Mouse (Mus musculus) heart, adult 2 months (tissue): ENCODE measurements around the gene Ccnyl1. TPM values are rescaled to one million over a fixed set of nuclear protein-coding genes. Genes with fewer than 3 reads are reported as not detected.

Source experiments
- DNase-seq, 2 experiments: peaks; one replicate each; pipeline ENCODE4 v3.0.0; 2021
- H3K27ac ChIP-seq: fragments of 200-600 bp; 2 replicates; pipeline ENCODE4 v1.8.1; 2022
- H3K27me3 ChIP-seq: fragments of 200-500 bp; 2 replicates; pipeline ENCODE4 v1.6.1; 2012; ENCODE audit warnings: mild to moderate bottlenecking, low read length, inconsistent platforms, mixed read lengths; ENCODE audit not compliant: control insufficient read depth, insufficient read depth
- H3K36me3 ChIP-seq: fragments of 200-500 bp; 2 replicates; pipeline ENCODE4 v1.6.1; 2012; ENCODE audit warnings: low read length, inconsistent platforms; ENCODE audit not compliant: control insufficient read depth, insufficient read depth
- H3K4me1 ChIP-seq: fragments of 200-500 bp; 2 replicates; pipeline ENCODE4 v1.6.1; 2011; ENCODE audit warnings: low read length; ENCODE audit not compliant: control insufficient read depth, insufficient read depth
- H3K4me3 ChIP-seq: fragments of 200-600 bp; 2 replicates; pipeline ENCODE4 v1.8.1; 2022
- H3K79me2 ChIP-seq: fragments of 200-500 bp; replicated peaks from 2 replicates; pipeline ENCODE4 v1.6.1; 2012; ENCODE audit warnings: mild to moderate bottlenecking, inconsistent platforms, low read length, moderate library complexity, mixed read lengths; ENCODE audit not compliant: control insufficient read depth, insufficient read depth
- H3K9ac ChIP-seq: fragments of 200-500 bp; 2 replicates; pipeline ENCODE4 v1.6.1; 2012; ENCODE audit warnings: low read depth, mild to moderate bottlenecking, control low read depth, inconsistent platforms, low read length, mixed read lengths
- CTCF ChIP-seq: fragments of 200-600 bp; IDR thresholded peaks from 2 replicates; pipeline ENCODE4 v1.8.1; 2022; ENCODE audit warnings: antibody characterized with exemption, mild to moderate bottlenecking, moderate library complexity
- EP300 ChIP-seq: fragments of 200-500 bp; IDR thresholded peaks from 2 replicates; pipeline ENCODE4 v1.6.1; 2011; ENCODE audit warnings: low read depth, low read length, control low read depth; ENCODE audit not compliant: insufficient read depth
- POLR2A ChIP-seq: fragments of 200-500 bp; IDR thresholded peaks from 2 replicates; pipeline ENCODE4 v1.6.1; 2011; ENCODE audit warnings: mild to moderate bottlenecking, low read depth, low read length, control low read depth; ENCODE audit not compliant: insufficient read depth
- WGBS: fragments of 180-500 bp; shearing (Covaris S2); methylation state at CpG from one replicate; pipeline ENCODE4 v1.1.7; 2018; 5-methylcytosine and 5-hydroxymethylcytosine counted together
- intact Hi-C: fragments of 180-260 bp; cut with DNase I; formaldehyde crosslinking; loops from one replicate; pipeline ENCODE4 v1.15.1; 2025
- polyA plus RNA-seq: library from polyadenylated mRNA; depleted of rRNA; stranded (reverse); fragments of >200 nt; gene quantifications from 2 replicates; pipeline ENCODE4 v1.2.3, GENCODE M21; 2012
- total RNA-seq, 2 experiments: library from RNA; stranded (reverse); gene quantifications; 2 replicates each; pipeline ENCODE4 v1.2.3; 2021

Gene Ccnyl1
- total and polyA plus RNA-seq, 3 experiments: 12.5 to 18.6 (median 16.0) TPM

DNA sequence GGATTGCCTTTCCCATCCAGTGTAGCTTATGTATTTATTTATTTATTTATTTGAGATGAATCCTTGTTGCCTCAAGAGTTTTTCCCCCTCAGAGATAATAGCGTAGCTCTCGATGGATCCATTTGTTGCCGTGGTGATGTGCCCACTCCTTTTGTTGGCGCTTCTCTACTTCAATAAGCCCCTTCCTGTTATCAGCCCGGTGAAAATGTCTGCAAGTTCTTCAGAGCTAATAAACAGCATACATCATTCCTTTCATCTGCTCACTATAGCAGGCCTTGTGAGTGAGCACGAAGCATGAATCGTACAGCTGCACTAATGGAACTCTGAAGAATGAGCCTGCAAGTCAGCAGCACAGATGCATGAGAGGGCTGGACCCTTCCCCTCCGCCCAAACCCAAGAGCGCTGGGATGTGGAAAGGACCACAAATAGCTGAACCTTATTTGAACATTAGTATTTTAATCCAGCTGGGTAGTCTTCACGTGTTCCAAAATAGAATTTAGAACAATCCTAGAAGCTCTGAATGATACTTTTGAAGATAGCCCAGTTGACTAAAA lies 30.9 kb downstream of the Ccnyl1 start:
- H3K27ac ChIP-seq: no peak overlapping the region
- intact Hi-C loops: no loop called here
- H3K79me2 ChIP-seq: no peaks in the 10 kb centered on the region

DNA sequence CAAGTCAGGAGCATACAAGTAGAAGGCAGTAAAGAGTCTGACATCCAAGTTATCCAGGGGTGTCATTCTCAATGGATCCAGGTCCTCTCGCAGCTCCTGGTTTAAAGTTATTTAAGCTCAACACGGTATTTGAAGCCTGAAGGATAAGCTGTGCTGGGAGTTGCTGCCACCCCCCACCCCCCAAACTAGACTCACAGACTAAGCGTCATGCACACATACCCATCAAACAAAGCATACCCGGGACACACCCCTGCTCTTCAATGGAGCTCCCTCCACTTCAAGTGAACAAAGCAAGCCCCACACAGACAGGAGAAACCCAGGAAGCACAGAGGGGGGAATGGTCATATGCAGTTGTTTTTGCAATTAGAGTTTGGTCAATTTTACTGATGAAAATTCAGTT lies 39.8 kb downstream of the Ccnyl1 start:
- H3K27me3 ChIP-seq: no peaks in the 10 kb centered on the region
- TF ChIP-seq EP300: no peak
- no peak for TF ChIP-seq CTCF
- TF ChIP-seq POLR2A: no peak
- intact Hi-C loops: loop anchor here (10.0 kb wide), 1 partner anchor 455 kb away; the partner anchor contains the start of genes Idh1 and Pikfyve
- DNase-seq: no peak
- no peak overlapping the region for H3K4me3 ChIP-seq
- 81% methylated on average over 4 of the region's 4 CpGs for WGBS
- H3K9ac ChIP-seq: no peak overlapping the region
- H3K4me1 ChIP-seq: no peaks in the 10 kb centered on the region; the same call in 1 of the 2 replicates
- H3K36me3 ChIP-seq: no peaks in the 10 kb centered on the region
- no peak overlapping the region for H3K27ac ChIP-seq
- H3K79me2 ChIP-seq: no peaks in the 10 kb centered on the region

More for the DNA sequence above, 30.9 kb downstream of the Ccnyl1 start:
- DNase-seq: no peak
- H3K4me1 ChIP-seq: no peaks in the 10 kb centered on the region; the same call in 1 of the 2 replicates
- TF ChIP-seq CTCF (no peak), POLR2A (no peak), EP300 (no peak)
- no peak overlapping the region for H3K9ac ChIP-seq
- H3K27me3 ChIP-seq: no peaks in the 10 kb centered on the region
- H3K36me3 ChIP-seq: peaks cover 3% of the 10 kb centered on the region
- no peak overlapping the region for H3K4me3 ChIP-seq
- 76% methylated on average over 10 of the region's 10 CpGs for WGBS

DNA sequence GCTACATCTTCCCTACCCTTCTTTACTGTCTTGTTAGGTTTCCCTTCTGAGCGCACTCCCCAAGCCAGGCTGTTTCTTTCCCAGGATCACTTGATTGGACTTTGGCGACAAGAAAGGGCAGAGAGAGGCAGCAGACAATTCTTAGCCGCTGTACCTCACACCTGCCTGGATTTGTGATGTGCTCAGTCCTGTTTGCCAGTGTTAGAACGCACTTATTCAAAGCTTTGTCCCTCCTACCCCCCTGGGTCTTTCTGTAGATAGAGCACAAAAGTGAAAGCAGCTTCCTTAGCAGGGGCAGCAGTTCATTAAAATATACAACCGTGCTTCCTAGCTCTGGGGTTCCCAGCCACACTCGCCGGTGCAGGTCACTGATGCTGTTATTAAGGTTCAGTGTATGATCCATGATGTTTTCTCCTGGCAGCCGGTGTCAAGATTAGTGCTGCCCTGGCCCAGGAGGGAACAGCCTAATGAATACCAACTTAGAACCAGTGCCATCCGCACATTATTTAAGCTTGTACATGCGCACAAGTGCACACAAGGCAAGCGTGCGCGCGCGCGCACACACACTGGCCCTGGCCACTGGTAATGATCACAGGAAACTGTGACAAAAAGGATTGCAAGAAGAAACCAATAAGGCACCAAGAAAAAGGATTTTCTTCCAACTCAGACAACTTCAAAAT lies 41.2 kb downstream of the Ccnyl1 start:
- intact Hi-C loops: loop anchor here (10.0 kb wide), 1 partner anchor 453 kb away; the partner anchor contains the start of genes Idh1 and Pikfyve
- WGBS: 85% methylated on average over 16 of the region's 16 CpGs
- H3K4me1 ChIP-seq: no peaks in the 10 kb centered on the region; the same call in 1 of the 2 replicates
- H3K4me3 ChIP-seq: no peak overlapping the region
- no peak for DNase-seq
- H3K9ac ChIP-seq: no peak overlapping the region
- no peaks in the 10 kb centered on the region for H3K27me3 ChIP-seq
- no peaks in the 10 kb centered on the region for H3K79me2 ChIP-seq
- no peak overlapping the region for H3K27ac ChIP-seq
- TF ChIP-seq POLR2A (no peak), EP300 (no peak), CTCF (no peak)
- no peaks in the 10 kb centered on the region for H3K36me3 ChIP-seq

- H3K36me3 ChIP-seq: no peaks in the 10 kb centered on the region
- TF ChIP-seq POLR2A: no peak
- TF ChIP-seq EP300: no peak
- TF ChIP-seq CTCF: no peak
- WGBS: 63% methylated on average over 10 of the region's 10 CpGs
- DNase-seq: no peak
- H3K4me3 ChIP-seq: no peak overlapping the region
- H3K79me2 ChIP-seq: no peaks in the 10 kb centered on the region
- H3K27ac ChIP-seq: no peak overlapping the region
- intact Hi-C loops: loop anchor here (10.0 kb wide), 1 partner anchor 453 kb away; the partner anchor contains the start of genes Idh1 and Pikfyve
- no peaks in the 10 kb centered on the region; the same call in 1 of the 2 replicates for H3K4me1 ChIP-seq
- H3K9ac ChIP-seq: no peak overlapping the region
- no peaks in the 10 kb centered on the region for H3K27me3 ChIP-seq
Observed at GRCm38 (mm10) chr1:64732161-64732560, 41.9 kb downstream of the Ccnyl1 start.

DNA sequence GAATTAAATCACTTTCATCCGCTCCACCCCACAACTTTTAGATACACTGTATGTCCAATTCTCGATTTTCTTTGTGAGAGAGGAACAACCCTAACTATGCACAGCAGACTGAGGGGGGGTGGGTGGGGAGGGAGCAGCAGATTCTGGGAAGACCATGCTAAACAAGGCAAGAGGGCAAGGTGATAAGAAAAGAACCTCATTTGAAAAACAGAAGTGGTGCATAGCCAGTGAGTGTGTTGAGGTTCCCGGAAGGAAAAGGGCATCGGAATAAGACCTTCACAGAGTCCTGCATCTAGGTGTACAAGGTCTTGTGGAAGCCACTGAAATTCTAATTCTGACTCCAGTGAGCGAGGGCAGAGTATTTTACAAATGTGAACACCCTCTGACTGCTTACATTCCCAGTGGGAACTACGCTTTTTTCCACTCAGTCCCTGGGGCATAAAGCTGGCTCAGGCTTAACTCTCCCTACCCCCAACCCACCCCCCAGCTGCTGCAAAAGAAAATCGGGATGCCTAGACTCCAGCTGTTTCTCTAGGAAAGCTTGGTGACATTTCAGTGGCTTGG lies 42.5 kb downstream of the Ccnyl1 start:
- H3K9ac ChIP-seq: no peak overlapping the region
- H3K36me3 ChIP-seq: no peaks in the 10 kb centered on the region
- intact Hi-C loops: loop anchor here (10.0 kb wide), 1 partner anchor 452 kb away; the partner anchor contains the start of genes Idh1 and Pikfyve
- no peak overlapping the region for H3K27ac ChIP-seq
- H3K79me2 ChIP-seq: no peaks in the 10 kb centered on the region
- H3K4me1 ChIP-seq: no peaks in the 10 kb centered on the region; the same call in 1 of the 2 replicates
- no peak for DNase-seq
- WGBS: 73% methylated on average over 7 of the region's 7 CpGs
- no peaks in the 10 kb centered on the region for H3K27me3 ChIP-seq
- no peak overlapping the region for H3K4me3 ChIP-seq
- TF ChIP-seq EP300: no peak
- TF ChIP-seq CTCF: no peak
- no peak for TF ChIP-seq POLR2A
